Mouse (Mus musculus): ENCODE measurements around the gene Gm3115. TPM values are rescaled to one million over a fixed set of nuclear protein-coding genes. Genes with fewer than 3 reads are reported as not detected.

The Gm3115 gene
- polyA plus RNA-seq (2014; fragmentation: Illumina TruSeq; extraction: RNeasy Lipid Tissue Mini Kit (QIAGEN cat#74804); ENCODE audit: low read depth, low replicate concordance): not detected

GRCm38 (mm10) chr14:4083820-4084219, at the start of gene Gm3115:
TSS of gene Gm3115 (plus strand) at chr14:4084120.

DNA sequence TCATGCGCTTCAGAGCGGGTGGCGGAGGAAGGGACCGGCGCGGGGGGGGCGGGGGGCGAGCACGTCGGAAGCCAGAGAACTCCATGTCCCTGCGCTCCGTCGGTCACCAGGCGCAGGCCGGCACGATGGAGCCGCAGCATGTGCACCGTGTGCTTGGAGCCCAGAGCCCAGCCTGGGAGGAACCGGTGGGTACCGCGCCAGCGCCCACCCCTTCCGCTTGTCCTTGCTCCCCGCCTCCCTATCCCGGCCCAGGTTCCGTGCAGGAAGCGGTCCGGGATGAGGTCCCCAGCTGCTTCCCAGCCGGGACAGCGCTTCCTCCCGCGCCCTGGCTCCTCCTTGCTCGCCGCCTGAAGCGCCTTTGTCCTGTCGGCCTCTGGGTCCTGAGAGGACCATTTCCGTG, 26.5 kb downstream of the Gm3115 start, which contains the start of gene Gm8108:
TSS of gene Gm8108 (plus strand) at position 101 of the 400 bp plus-strand sequence.

Other genes with a start within 250 kb of the Gm3115 start
- not detected for gene Gm3033, start 237.9 kb upstream of the Gm3115 start, polyA plus RNA-seq (2014; fragmentation: Illumina TruSeq; extraction: RNeasy Lipid Tissue Mini Kit (QIAGEN cat#74804); ENCODE audit: low read depth, low replicate concordance)
- not detected for gene Gm2916, start 199.9 kb upstream of the Gm3115 start, polyA plus RNA-seq (2014; fragmentation: Illumina TruSeq; extraction: RNeasy Lipid Tissue Mini Kit (QIAGEN cat#74804); ENCODE audit: low read depth, low replicate concordance)
- not detected for gene Gm3029, start 152.4 kb upstream of the Gm3115 start, polyA plus RNA-seq (2014; fragmentation: Illumina TruSeq; extraction: RNeasy Lipid Tissue Mini Kit (QIAGEN cat#74804); ENCODE audit: low read depth, low replicate concordance)
- not detected for gene Gm3095, start 120.6 kb upstream of the Gm3115 start, polyA plus RNA-seq (2014; fragmentation: Illumina TruSeq; extraction: RNeasy Lipid Tissue Mini Kit (QIAGEN cat#74804); ENCODE audit: low read depth, low replicate concordance)
- not detected for gene Gm3099, start 85.7 kb upstream of the Gm3115 start, polyA plus RNA-seq (2014; fragmentation: Illumina TruSeq; extraction: RNeasy Lipid Tissue Mini Kit (QIAGEN cat#74804); ENCODE audit: low read depth, low replicate concordance)
- not detected for gene Gm5796, start 60.2 kb upstream of the Gm3115 start, polyA plus RNA-seq (2014; fragmentation: Illumina TruSeq; extraction: RNeasy Lipid Tissue Mini Kit (QIAGEN cat#74804); ENCODE audit: low read depth, low replicate concordance)
- not detected for gene Gm8108, start 26.4 kb downstream of the Gm3115 start, polyA plus RNA-seq (2014; fragmentation: Illumina TruSeq; extraction: RNeasy Lipid Tissue Mini Kit (QIAGEN cat#74804); ENCODE audit: low read depth, low replicate concordance)
- gene Gm3127, start 80.9 kb downstream of the Gm3115 start, polyA plus RNA-seq (2014; fragmentation: Illumina TruSeq; extraction: RNeasy Lipid Tissue Mini Kit (QIAGEN cat#74804); ENCODE audit: low read depth, low replicate concordance): not detected
- not detected for gene Gm2974, start 98.5 kb downstream of the Gm3115 start, polyA plus RNA-seq (2014; fragmentation: Illumina TruSeq; extraction: RNeasy Lipid Tissue Mini Kit (QIAGEN cat#74804); ENCODE audit: low read depth, low replicate concordance)
- not detected for gene Gm3138, start 165.5 kb downstream of the Gm3115 start, polyA plus RNA-seq (2014; fragmentation: Illumina TruSeq; extraction: RNeasy Lipid Tissue Mini Kit (QIAGEN cat#74804); ENCODE audit: low read depth, low replicate concordance)
- gene Gm3149, start 233.2 kb downstream of the Gm3115 start, polyA plus RNA-seq (2014; fragmentation: Illumina TruSeq; extraction: RNeasy Lipid Tissue Mini Kit (QIAGEN cat#74804); ENCODE audit: low read depth, low replicate concordance): not detected